Mouse (Mus musculus) olfactory bulb, adult 2 months (tissue): ENCODE results near the gene Oaz3. TPM values are rescaled to one million over a fixed set of nuclear protein-coding genes. Genes with fewer than 3 reads are reported as not detected.

Experiments used
- H3K27ac ChIP-seq: fragments of 200-500 bp; 2 replicates; pipeline ENCODE4 v1.5.1; 2012; ENCODE audit warnings: low read depth, low read length; ENCODE audit not compliant: insufficient read depth
- H3K4me1 ChIP-seq: fragments of 200-500 bp; 2 replicates; pipeline ENCODE4 v1.6.1; 2012; ENCODE audit warnings: low read length; ENCODE audit not compliant: control insufficient read depth, insufficient read depth
- H3K4me3 ChIP-seq: fragments of 200-500 bp; 2 replicates; pipeline ENCODE4 v1.5.1; 2012; ENCODE audit warnings: mild to moderate bottlenecking, low read depth, low read length, moderate library complexity; ENCODE audit not compliant: insufficient read depth
- CTCF ChIP-seq: fragments of 200-500 bp; IDR thresholded peaks from 2 replicates; pipeline ENCODE4 v1.5.1; 2012; ENCODE audit warnings: low read depth, mild to moderate bottlenecking, low read length, moderate library complexity; ENCODE audit not compliant: insufficient read depth
- POLR2A ChIP-seq: fragments of 200-500 bp; IDR thresholded peaks from 2 replicates; pipeline ENCODE4 v1.6.1; 2012; ENCODE audit warnings: mild to moderate bottlenecking, low read depth, low read length, moderate library complexity; ENCODE audit not compliant: insufficient read depth
- WGBS: fragments of 180-500 bp; shearing (Covaris S2); methylation state at CpG from one replicate; pipeline ENCODE4 v1.1.7; 2018; 5-methylcytosine and 5-hydroxymethylcytosine counted together
- polyA plus RNA-seq: library from polyadenylated mRNA; stranded (reverse); fragments of >200 nt; gene quantifications from 2 replicates; pipeline ENCODE4 v1.2.4, GENCODE M21; 2012; ENCODE audit warnings: low replicate concordance; ENCODE audit not compliant: missing spikeins, insufficient read depth, insufficient read length

The Oaz3 gene
- polyA plus RNA-seq: not detected in 2 replicates

DNA sequence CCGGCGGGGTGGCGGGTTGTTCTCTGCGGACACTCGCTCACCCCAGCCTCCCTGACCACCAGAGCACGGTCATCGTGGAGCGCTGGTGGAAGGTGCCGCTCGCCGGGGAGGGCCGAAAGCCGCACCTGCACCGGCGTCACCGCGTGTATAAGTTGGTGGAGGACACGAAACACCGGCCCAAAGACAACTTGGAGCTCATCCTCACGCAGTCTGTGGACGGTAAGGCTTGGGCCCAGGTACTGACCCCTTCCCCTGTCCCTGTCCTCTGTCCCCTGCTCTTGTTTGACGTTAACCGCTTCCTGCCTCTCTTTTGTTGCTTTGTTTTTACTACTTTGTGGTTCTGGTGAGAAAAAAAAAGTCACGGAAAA lies at the start of gene Oaz3:
TSS of gene Oaz3 (minus strand) at position 319 of the 368 bp plus-strand sequence.
- Histone ChIP-seq H3K4me3 (peak within 1 kb of the TSS; percentile 91), H3K27ac (peak within 1 kb of the TSS; percentile 55; the same call in 1 of the 2 replicates), H3K4me1 (no peaks in the 10 kb centered on the region)
- under 1% methylated on average over 24 of the region's 24 CpGs for WGBS
- no peak for TF ChIP-seq CTCF

DNA sequence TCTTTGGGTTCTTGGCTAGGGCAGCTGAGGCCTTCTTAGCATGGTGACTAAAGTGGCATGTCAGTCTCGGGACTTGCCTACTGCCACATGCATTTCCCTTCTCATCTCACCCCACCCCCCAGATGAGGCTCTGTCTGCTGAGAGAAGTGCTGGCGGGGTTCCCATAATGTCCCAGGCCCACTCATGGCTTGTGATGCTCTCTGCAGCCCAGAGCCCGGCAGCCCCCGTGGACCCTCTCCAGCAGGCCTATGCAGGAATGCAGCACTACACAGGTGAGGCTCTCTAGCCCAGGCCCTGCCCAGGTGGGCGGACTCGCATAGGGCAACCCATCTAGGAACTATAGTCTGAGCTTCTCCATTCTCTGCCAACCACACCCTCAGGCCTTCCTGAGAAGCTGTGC lies 43.9 kb upstream of the Oaz3 start:
- WGBS: 55% methylated on average over 6 of the region's 6 CpGs
- TF ChIP-seq CTCF (no peak), POLR2A (no peak)
- H3K4me1 ChIP-seq: peaks cover 76% of the 10 kb centered on the region
- H3K27ac ChIP-seq: peak overlapping the region; percentile 27; the same call in 1 of the 2 replicates
- no peak overlapping the region for H3K4me3 ChIP-seq

DNA sequence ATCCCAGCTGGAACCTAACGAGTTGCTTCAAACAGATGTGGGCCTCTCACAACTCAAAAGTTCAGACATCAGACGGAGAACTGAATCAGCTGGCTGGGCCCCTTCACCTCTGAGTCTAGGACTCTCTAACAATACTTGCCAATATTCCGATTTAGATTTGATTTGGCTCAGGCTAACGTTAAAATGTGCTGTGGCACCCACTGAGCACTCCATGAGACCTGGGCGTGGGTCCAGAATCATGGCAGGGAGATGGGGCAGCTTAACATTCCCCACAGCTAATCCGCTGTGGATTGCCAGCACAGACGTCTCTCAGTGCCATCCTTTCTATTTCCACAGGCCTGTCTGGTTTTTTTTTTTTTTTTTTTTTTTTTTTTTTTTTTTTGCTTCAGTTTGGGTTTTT lies 42.2 kb upstream of the Oaz3 start:
- TF ChIP-seq CTCF (no peak), POLR2A (no peak)
- H3K4me3 ChIP-seq: no peak overlapping the region
- 21% methylated on average over 7 of the region's 7 CpGs for WGBS
- peaks cover 84% of the 10 kb centered on the region for H3K4me1 ChIP-seq
- H3K27ac ChIP-seq: peak overlapping the region; percentile 96; the same call in 1 of the 2 replicates

DNA sequence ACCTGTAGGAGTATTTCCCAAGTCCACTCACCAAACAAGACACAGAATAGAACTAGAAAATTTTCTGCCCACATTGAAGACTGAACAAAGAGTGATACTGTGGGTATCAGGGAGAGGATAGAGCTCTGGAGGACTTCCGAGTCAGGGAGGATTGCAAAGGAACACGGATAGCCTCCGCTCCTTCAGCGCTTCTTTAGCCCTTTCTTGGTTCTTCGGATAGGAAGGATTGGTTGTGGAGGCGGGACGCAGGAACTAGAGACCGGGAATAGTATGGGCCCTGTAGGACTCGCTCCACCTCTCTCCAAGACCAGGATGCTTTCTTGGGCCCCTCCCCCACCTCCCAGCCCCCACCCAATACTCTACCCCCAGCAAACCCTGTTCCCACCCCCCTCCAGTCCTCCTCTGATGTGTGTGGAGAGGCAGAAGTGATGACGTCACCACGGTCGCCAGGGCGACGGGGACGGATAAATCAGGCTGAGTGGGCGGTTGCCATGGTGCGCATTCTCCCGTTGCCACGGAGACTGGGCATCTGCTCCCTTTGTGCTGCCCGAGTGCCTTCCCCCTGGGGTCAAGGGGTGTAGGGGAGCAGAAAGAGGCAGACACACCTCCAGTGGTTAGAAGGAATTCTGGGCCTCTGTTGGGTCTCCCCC lies 40.2 kb upstream of the Oaz3 start:
- Histone ChIP-seq H3K4me3 (peak overlapping the region; percentile 20), H3K4me1 (peaks cover 78% of the 10 kb centered on the region), H3K27ac (peak overlapping the region; percentile 96)
- no peak for TF ChIP-seq POLR2A
- 0 out of 2 replicates have a peak, but pooled peaks have one; percentile 12 for TF ChIP-seq CTCF
- 9% methylated on average over 20 of the region's 20 CpGs for WGBS

DNA sequence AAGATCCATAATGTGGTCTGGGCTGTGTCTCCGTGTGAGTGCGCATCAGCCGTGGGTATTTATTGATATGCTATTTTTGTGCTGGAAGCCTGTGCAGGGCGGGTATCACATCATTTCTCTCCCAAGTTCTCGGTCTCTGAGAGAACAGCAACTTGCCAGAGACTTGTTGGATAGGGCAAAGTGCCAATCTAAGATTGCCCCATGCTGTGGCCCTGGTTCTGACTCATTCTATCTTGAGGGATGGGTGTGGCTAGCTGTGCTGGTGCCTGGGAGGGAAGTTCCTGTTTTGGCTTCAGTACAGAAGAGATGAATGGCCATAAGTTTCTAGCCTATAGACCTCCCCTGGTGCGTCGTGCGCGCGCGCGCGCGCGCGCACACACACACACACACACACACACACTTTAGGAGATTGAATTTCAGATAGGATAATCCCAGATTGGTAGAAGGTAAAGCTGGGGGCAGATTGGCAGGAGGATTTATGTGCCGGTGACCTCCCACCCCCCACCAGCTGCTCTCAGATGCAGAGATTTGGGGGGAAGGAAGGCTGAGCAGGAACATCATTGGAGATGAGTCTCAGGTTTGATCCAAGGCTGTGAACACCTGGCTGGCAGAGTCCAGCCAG lies 39.2 kb upstream of the Oaz3 start:
- TF ChIP-seq POLR2A (no peak), CTCF (no peak)
- 57% methylated on average over 17 of the region's 17 CpGs for WGBS
- Histone ChIP-seq H3K4me3 (0 out of 2 replicates have a peak overlapping the region, but pooled peaks have one; percentile 2), H3K4me1 (peaks cover 72% of the 10 kb centered on the region), H3K27ac (peak overlapping the region; percentile 86)

DNA sequence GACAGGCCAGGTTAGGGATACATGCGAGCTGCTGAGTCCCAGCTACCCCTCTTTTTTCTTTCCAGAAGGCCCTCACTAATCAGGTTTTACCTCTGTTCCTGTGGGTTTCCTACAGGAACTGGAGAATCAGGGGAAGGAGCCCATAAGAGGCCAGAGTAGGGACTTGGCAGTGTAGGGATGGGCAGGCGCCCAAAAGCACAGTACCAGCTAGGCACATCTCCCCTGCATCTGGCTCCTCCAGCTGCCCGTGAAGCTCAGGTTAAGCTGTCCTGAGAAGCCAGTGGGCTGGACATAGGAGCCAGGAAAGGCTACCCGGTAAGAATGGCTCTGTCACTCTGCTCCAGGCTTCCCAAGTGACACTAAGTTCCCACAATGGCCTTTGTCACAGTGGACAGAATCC lies 37.7 kb upstream of the Oaz3 start:
- WGBS: 54% methylated on average over 4 of the region's 4 CpGs
- Histone ChIP-seq H3K4me3 (no peak overlapping the region), H3K27ac (peak overlapping the region; percentile 20; the same call in 1 of the 2 replicates), H3K4me1 (peaks cover 64% of the 10 kb centered on the region)
- TF ChIP-seq CTCF (no peak), POLR2A (no peak)

DNA sequence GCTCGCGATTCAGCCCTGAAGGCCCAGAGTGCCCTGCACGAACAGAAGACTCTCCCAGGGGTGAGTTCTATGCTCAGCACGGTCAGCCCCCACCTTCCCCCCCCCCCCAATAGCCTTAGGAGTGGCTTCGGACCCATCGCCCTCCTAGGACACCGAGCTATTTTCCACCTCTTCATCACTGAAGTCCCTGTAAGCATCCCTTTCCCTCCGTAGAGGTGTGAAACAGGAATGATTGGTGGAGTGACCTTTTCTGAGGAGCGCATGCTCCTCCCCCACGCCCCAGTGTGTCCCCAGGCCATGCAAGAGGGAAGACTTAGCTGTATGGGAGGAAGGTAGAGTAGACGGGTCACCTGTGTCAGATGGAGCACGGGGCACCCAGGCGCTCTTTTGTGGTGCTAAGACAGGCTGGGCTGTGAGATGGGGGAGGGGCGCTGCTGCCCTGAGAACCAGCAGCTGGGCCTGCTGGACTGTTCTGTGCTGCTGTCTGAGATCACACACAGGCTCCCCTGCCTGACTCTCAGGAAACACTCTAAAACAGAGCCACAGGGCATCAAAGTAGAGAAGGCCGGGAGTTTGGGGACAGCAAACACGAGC lies 36.7 kb upstream of the Oaz3 start, which contains the start of gene Riiad1:
TSS of gene Riiad1 (minus strand) at position 51 of the 594 bp plus-strand sequence.
- TF ChIP-seq POLR2A: no peak
- no peak for TF ChIP-seq CTCF
- 19% methylated on average over 16 of the region's 16 CpGs for WGBS
- Histone ChIP-seq H3K4me1 (peaks cover 58% of the 10 kb centered on the region), H3K27ac (peak within 1 kb of the TSS; percentile 96), H3K4me3 (peak within 1 kb of the TSS; percentile 78)

DNA sequence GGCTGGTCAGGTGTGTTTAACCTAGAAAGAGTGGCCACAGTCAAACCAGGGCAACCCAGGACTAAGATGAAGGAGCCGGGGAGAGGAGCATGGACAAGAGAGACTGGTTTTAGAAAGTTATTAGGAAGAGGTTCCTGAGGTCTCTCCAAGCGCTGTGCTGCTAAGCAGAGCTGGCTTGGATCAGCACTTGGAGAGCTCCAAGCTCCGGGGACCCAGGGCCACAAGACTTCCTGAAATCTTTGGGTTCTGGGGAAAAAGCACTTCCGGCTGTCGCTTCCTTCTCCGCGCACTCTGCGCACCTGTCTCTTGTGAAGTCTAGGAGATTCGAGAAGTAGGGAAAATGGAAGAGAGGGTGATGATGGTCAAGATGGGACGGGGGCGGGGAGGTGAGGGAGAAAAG lies 35.8 kb upstream of the Oaz3 start:
- peaks cover 50% of the 10 kb centered on the region for H3K4me1 ChIP-seq
- no peak for TF ChIP-seq POLR2A
- no peak for TF ChIP-seq CTCF
- H3K27ac ChIP-seq: peak overlapping the region; percentile 96
- peak overlapping the region; percentile 78 for H3K4me3 ChIP-seq
- 7% methylated on average over 11 of the region's 11 CpGs for WGBS
